Mouse (Mus musculus) ES-E14 (cell line): ENCODE measurements at regions not wholly inside any gene's neighbourhood (a gene's known extent, or its start where the extent isn't known, plus 50 kb on each side); places are given as distances from the start of the nearest gene placed in this dataset.

Experiments used
- DNase-seq: peaks from one replicate; pipeline ENCODE4 v3.0.0-alpha.2; 2013; ENCODE audit warnings: low read depth, low spot score
- H3K27ac ChIP-seq: 2 replicates; pipeline ENCODE4 v1.5.1; 2012; ENCODE audit warnings: low read depth, mild to moderate bottlenecking, low read length, moderate library complexity, mixed read lengths; ENCODE audit not compliant: poor library complexity, insufficient read depth, severe bottlenecking
- H3K36me3 ChIP-seq: 2 replicates; pipeline ENCODE4 v1.6.1; 2012; ENCODE audit warnings: mild to moderate bottlenecking, low read length, moderate library complexity, mixed read lengths; ENCODE audit not compliant: control insufficient read depth, poor library complexity, insufficient read depth, severe bottlenecking
- H3K4me1 ChIP-seq, 2 experiments: fragments of 150-350 bp in 1 of 2; sonication (generic) in 1 of 2; 2 replicates each; pipeline ENCODE4 v1.6.1; 2012; ENCODE audit warnings: low read length in 2 of 2, mild to moderate bottlenecking in 1 of 2, mixed read lengths in 1 of 2; ENCODE audit not compliant: control insufficient read depth in 2 of 2, insufficient read depth in 2 of 2, poor library complexity in 1 of 2
- H3K4me3 ChIP-seq, 2 experiments: fragments of 150-350 bp in 1 of 2; sonication (generic) in 1 of 2; 2 replicates each; pipeline ENCODE4 v1.5.1; 2012; ENCODE audit warnings: low read length in 2 of 2, low read depth in 1 of 2, mild to moderate bottlenecking in 1 of 2, mixed read lengths in 1 of 2; ENCODE audit not compliant: insufficient read depth in 1 of 2, poor library complexity in 1 of 2, severe bottlenecking in 1 of 2
- H3K9ac ChIP-seq: 2 replicates; pipeline ENCODE4 v1.6.1; 2012; ENCODE audit warnings: low read depth, mild to moderate bottlenecking, low read length, mixed read lengths; ENCODE audit not compliant: poor library complexity, insufficient read depth, severe bottlenecking
- H3K9me3 ChIP-seq: fragments of 150-350 bp; sonication (generic); 2 replicates; pipeline ENCODE4 v1.6.1; 2012; ENCODE audit warnings: low read depth, mild to moderate bottlenecking, low read length; ENCODE audit not compliant: control insufficient read depth, insufficient read depth
- CHD2 ChIP-seq: IDR thresholded peaks from 2 replicates; pipeline ENCODE4 v1.6.1; 2014; ENCODE audit warnings: mild to moderate bottlenecking, low read depth, low read length, inconsistent platforms
- HCFC1 ChIP-seq: IDR thresholded peaks from 2 replicates; pipeline ENCODE4 v1.6.1; 2012; ENCODE audit warnings: low read length, inconsistent platforms, borderline replicate concordance; ENCODE audit not compliant: insufficient read depth
- MAFK ChIP-seq: IDR thresholded peaks from 2 replicates; pipeline ENCODE4 v1.6.1; 2014; ENCODE audit warnings: mild to moderate bottlenecking, low read depth, low read length, inconsistent platforms; ENCODE audit not compliant: insufficient read depth
- ZC3H11A ChIP-seq: IDR thresholded peaks from 2 replicates; pipeline ENCODE4 v1.6.1; 2012; ENCODE audit warnings: low read depth, mild to moderate bottlenecking, inconsistent platforms, low read length, borderline replicate concordance
- ZNF384 ChIP-seq: IDR thresholded peaks from 2 replicates; pipeline ENCODE4 v1.6.1; 2012; ENCODE audit warnings: low read depth, low read length, inconsistent platforms
- in situ Hi-C, 2 experiments: fragments of 600-800 bp; cut with MboI; formaldehyde crosslinking; loops; one replicate each; pipeline ENCODE4 v1.15.1; 2025; ENCODE audit warnings: low sequenced_read_pairs in 2 of 2, inconsistent platforms in 1 of 2; ENCODE audit not compliant: unreplicated experiment in 2 of 2

DNA sequence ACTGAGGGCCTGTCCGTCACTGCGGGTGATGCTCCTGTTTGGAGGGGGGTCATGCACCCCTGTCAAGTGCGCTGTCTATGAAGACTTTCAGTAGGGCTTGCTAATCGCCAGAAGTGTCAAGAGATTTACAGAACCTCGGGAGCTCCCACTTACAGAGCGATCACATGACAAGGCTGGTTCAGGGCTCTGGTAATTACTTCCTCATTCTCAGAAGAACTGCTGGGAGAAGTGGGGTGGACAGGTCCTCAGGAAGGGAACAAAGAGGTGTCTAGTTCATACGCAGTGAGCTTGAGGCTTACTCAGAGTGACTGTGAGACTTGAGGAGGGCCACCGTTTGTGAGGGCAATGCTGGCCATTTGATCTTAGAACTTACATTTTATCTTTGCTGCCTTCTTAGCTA, 78.0 kb upstream of the 4930535I16Rik start:
- no peak for TF ChIP-seq HCFC1
- in situ Hi-C loops = no loop called here

GRCm38 (mm10) chr4:123991223-123991622, 73.4 kb upstream of the 4930535I16Rik start:
- H3K9ac ChIP-seq = no peak overlapping the region
- no peaks in the 10 kb centered on the region for H3K36me3 ChIP-seq
- no peaks in the 10 kb centered on the region for H3K9me3 ChIP-seq
- H3K27ac ChIP-seq = no peak overlapping the region
- no peak for TF ChIP-seq MAFK
- no peak for TF ChIP-seq CHD2
- TF ChIP-seq ZNF384 = no peak
- no peak for TF ChIP-seq HCFC1
- no peak for TF ChIP-seq ZC3H11A
- in situ Hi-C loops = no loop called here
- H3K4me1 ChIP-seq = peaks cover 2 to 15% of the 10 kb centered on the region in 2 experiments
- DNase-seq = no peak
- H3K4me3 ChIP-seq = peak overlapping the region; percentile 40 to 46; a peak in 2 of 4 replicates

More for the DNA sequence above, 78.0 kb upstream of the 4930535I16Rik start:
- Histone ChIP-seq H3K9me3 (no peaks in the 10 kb centered on the region), H3K27ac (peak overlapping the region; percentile 27; the same call in 1 of the 2 replicates), H3K4me1 (peaks cover 2 to 17% of the 10 kb centered on the region in 2 experiments), H3K9ac (no peak overlapping the region), H3K36me3 (no peaks in the 10 kb centered on the region), H3K4me3 (no peak overlapping the region)
- DNase-seq = no peak

DNA sequence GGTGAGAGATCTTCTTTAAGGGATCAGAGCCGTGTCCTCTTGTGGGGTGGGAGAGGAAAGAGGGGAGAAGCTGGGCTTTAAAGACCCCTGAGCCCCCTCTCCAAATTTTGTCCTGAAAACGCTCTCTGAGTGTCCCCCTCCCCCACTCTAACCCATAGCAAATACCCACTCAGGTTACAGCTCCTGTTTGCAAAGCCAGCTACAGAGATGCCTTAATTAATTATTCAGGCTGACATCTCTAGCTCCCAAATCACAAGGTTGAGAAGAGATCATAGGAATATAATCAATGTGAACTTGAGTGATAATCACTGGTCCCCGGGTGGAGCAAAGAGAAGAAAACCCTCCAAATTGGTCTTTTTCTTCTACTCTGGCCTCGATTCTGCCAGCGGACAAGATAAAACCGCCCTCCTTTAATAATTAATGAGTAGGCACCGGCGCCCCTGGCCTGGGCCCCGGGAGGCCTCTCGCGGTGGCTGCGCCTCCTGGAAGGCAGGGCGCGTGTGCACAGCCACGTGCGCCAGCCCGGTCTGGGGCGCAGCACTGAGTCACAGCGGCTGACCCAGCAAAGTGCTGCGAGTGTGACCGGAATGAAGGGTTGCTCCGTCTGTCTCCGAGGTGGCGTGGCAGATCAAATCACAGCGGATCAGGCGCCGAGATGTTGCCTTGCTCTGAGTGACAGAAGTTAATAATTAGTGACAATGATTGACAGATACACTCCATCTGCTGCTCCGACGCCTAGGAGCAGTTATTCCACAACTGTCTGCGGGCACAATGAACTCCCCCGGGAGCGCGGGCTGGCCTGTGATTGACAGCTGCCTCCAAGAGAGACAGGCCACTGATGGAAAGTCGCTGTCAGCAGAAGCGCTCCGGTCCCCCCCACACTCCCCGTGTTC, 72.7 kb upstream of the 4930535I16Rik start:
- no peaks in the 10 kb centered on the region for H3K36me3 ChIP-seq
- in situ Hi-C loops = no loop called here
- H3K4me1 ChIP-seq = peaks cover 2 to 15% of the 10 kb centered on the region in 2 experiments
- peak overlapping the region; percentile 40 to 46 for H3K4me3 ChIP-seq
- no peak for DNase-seq
- H3K9me3 ChIP-seq = no peaks in the 10 kb centered on the region
- peak overlapping the region; percentile 9; the same call in 1 of the 2 replicates for H3K9ac ChIP-seq
- no peak overlapping the region for H3K27ac ChIP-seq
- TF ChIP-seq MAFK (no peak), HCFC1 (no peak), ZC3H11A (no peak), ZNF384 (no peak), CHD2 (no peak)
